Mouse (Mus musculus) right cerebral cortex, postnatal 25 days (tissue): ENCODE measurements around the gene Lrp4.
"Not testable (repeated sequence)": the region's sequence is repeated elsewhere in the genome, so short reads cannot be mapped to it uniquely, and the experiment has no call there.

Experiments
- DNase-seq: peaks from one replicate; pipeline ENCODE4 v3.0.0; 2022

Lrp4 gene

DNA sequence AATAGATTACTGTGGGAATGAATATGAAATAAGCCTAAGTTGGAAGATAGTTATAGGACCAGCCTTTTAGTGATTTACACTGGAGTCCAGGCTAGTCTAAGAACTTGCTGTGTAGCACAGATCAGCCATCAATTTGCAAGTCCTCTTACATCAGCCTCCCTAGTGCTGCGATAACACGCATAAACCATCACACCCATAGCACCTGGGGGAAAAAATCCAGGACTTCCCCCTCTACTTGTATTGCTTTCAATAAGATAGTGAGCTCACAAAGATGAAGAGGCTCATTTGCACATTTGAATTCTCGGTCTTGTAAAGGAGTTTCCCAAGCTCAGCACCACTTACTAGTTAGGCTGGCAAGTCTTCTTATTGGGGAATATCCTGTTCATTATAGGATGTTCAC lies 2.9 kb upstream of the Lrp4 start:
- no peak for DNase-seq

DNA sequence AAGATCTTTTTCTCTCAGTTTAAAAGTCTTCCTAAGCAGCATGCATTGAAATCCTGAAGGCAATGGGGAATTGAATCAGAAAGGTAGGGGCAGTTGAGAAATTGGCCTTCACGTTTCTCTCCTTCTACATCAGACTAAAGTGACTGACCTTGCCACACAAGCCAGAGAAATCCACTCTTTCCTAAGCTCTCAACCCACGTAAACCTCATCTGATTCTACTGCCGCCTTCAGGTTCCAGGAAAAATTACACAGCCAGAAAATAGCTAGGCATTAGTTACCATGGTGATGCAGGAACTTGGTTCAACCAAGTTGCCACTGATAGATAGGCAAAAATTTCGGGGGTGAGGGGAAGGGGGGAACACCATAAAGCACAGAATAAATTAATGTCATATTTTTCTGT lies 1.5 kb upstream of the Lrp4 start:
- DNase-seq, result peak; percentile 30

DNA sequence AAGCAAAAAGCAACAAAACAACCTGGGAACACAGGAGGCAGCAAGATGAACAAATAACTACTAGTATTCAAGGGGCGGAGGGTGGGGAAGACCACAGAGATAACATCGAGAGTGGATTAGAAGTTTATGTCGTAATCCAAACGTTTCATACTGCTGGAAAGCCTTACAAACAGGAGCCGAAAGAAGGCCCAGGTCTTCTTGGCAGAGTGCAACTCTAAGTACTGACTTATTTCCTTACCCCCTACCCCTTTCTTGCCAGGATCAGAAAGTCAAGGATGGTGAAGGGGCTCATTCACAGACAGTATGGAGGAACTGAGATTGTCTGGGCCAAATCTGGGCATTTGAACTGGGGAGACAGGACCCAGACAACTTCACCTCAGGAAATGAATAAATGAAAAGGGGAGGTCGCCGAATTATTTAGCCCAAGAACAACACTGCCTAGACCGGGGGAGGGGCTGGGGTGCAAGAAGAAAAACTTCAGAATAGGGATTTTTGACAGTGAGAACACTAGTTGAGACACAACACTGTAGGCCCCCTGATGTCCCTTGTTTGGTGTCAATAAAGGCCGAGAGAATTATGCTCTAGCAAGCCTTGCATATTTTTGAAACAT lies 715 bp upstream of the Lrp4 start:
- DNase-seq, result no peak

DNA sequence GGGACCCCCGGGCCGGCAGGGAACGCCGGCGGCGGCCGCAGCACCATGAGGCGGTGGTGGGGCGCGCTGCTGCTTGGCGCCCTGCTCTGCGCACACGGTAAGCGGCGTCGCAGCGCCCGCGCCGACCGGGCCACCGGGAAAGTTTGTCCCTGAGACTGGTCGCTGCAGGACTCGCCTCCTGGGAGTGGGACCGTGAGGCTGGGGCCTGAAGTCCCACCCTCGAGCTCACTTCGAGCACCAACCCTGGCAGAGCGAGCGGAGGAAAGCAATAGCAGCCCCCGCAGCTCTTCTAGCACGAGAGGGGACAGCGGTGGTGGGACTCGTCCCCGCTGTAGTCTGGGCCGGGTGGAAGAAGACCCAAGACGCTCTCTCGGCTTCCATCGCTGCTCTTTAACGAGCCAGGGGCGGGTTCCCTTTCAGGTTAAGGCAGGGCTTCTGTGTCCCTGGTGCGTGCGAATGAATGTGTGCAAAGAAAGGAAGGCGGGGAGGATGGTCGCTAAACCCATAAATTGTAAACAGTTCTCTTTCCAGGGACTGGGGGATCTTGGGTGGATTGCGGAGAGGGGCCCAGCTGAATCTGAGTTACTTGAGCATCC lies 443 bp downstream of the Lrp4 start:
- DNase-seq, result peak; percentile 39

DNA sequence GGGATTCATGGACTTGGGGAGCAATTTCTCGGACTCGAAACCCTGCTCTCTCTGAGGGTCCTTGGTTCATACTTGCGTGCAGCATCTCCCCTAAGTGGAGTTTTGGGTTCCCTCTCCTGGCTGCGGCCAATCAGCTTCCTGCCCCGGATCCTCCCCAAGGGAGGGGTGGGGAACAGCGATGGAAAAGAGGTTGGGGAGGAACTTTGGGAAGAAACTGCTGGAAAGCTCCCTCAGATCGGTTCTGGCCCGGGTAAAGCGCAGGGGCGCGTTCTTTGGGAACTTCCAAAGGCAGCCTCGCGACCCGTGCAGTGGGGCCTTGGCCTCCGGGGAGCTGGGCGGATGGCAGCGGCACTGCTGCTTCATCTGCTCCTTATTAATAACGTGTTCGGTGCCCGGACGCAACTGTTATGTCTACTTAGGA lies 951 bp downstream of the Lrp4 start:
- peak; percentile 37 for DNase-seq

DNA sequence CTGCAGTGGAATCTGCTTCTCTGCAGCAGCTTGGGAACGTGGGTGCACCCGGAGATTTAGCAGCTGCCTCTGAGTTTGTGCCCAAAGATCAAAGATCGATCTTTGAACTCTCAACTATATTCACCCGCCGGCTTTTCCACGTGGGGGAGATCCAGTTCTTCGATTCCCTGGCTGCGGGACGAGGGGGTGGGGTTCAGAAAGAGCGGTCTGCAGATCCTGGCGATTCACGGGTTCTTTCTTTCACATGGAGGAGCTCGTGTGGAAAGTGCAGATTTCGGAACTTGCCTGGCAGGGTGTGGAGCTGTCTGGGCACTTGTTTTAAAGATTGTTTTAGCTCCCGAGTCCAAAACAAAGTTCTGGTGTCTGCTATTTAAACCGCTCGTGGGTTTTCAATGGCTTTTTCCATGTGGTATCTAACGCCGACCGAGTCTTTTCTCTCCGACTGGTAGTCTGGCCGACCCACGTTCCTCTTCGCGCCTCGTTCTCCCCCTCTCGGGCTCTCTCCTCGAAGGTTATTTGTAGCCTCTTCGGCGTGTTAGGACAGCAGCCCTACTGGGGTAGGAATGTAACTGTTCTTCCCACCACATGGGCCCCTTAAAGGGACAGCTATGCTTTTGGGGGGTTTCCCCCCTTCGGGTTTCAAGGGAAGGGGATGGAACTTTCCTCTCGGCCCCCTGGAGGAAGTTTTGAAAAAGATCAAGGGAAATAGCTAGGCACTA lies 1.5 kb downstream of the Lrp4 start:
- peak; percentile 29 for DNase-seq

DNA sequence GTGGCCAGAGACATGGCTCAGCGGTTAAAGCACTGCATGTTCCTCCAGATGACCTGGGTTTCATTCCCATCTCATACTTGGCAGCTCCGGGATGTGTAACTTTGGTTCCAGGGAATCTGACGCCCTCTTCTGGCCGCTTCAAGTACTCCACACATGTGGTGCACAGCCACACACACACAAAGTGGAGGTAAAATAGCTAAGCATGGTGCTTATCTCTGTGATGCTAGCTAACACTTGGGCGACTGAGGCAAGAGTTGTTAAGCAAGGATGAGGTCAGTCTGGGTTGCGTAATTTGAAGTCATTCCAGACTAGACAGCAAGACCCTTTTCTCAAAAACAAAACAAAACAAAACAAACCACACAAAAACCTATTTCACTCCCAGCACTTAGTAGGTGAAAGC lies 2.8 kb downstream of the Lrp4 start:
- no peak for DNase-seq

DNA sequence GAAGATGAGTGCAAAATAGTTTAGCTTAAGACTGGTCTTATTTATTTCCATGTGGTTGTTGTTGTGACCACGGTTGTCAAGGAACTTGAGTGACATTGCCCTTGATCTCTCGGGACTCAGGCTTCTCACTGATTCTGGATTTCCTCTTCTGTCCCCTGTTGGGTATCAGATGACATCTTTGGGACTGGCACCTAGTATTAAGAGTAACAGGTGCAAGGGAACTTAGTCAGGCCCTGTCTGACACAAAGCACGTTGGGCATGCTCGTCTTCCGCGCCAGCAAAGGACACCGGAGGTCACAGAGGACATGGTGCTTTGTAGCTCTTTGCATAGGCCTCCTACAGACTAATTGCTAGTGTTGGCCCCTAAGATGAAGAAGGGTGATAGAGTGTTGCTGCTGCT lies 3.5 kb downstream of the Lrp4 start:
- no peak for DNase-seq

DNA sequence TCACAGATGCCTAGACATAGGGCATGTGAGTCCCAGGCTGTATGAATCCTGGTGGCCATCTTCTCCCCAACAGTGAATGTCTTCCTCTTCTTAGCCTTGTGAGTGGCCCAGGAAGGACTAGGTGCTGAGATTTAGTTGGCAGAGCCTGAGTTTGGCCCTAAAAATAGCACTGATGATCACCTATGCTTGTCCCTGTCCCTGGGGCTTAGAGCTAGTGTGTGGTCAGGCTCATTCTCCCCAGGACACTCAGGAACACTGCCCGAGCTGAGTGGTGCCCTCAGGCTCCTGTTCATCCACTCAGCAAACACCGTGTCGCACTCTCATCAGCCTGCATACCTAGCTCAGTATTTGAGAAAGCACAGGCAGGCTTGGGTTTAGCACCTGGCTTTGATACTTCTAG lies 4.0 kb downstream of the Lrp4 start:
- DNase-seq, result no peak

DNA sequence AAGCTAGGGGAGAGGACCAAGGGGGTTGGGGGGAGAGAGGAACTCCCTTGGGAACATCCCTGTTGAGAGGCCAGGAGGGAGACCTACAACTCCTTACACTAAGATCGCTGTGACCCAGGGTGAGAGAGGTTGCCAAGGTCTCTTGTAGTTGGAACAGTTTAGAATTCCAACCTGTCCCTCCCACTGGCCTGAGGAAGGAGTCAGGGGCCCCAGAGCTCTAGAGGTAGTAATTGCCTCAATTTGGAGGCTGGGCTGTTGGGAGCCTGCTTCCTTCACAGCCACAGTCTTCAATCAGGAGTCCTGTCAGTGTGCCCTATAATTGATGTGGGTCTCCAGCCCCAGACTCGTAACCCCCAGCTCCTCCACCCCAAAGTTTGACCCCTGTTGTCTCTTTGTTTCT lies 4.9 kb downstream of the Lrp4 start:
- DNase-seq, result no peak

DNA sequence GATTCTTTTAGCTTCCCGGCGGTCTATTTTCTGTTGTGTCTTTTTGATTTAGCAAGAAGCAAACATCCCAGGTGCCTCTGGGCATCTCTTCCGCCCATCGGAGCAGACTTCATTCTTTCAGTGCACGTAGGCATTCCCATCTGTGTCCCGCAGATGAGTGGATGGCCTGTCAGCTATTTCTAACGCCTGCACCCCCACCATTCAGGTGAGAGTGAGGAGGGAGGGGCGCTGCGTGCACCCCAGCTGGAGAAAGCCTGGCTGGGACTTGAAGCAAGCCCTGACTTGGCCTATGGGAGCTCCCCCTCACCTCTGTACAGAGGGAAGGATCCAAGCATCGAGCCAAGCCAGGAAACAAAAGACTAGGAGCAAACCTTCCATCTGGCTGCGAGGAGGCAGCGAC lies 5.4 kb downstream of the Lrp4 start:
- no peak for DNase-seq

DNA sequence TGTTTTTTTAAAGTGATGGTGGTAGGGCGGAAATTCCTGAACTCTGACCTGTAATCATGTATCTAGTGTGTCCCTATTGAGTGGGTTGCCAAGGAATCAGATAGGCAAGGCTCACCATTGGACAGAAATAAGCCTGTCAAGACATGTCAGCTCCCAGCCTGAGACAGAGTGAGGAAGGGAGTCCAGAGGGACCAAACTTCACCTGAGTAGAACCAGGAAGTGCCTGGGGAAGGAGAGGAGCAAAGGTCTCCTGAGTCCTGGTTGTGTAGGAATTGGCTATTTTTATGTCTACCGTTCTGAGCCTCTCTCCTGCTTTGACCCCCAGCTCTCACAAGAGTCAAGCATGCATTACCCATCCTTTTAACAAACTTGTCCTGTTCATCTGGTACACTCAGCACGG lies 8.6 kb downstream of the Lrp4 start:
- DNase-seq, result no peak

DNA sequence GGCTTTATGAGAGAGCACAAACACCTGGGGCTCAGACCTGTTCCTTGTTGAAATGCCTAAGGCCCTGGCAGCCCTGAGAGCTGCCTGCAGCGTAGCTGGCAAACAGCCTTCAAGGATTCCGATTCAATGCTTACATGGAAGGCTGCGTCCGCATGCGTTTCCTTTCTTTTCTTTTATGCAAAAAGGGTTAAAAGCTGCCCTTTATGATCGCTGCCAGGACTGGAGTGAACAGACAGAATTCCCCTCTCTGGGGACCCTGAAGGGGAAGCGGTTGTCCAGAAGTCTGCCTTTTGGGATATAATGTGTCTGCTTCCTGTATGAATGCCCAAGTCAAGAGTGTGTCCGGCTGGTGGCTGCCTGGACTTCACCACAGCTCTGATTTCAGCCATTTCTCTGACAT lies 10.3 kb downstream of the Lrp4 start:
- DNase-seq, result no peak

DNA sequence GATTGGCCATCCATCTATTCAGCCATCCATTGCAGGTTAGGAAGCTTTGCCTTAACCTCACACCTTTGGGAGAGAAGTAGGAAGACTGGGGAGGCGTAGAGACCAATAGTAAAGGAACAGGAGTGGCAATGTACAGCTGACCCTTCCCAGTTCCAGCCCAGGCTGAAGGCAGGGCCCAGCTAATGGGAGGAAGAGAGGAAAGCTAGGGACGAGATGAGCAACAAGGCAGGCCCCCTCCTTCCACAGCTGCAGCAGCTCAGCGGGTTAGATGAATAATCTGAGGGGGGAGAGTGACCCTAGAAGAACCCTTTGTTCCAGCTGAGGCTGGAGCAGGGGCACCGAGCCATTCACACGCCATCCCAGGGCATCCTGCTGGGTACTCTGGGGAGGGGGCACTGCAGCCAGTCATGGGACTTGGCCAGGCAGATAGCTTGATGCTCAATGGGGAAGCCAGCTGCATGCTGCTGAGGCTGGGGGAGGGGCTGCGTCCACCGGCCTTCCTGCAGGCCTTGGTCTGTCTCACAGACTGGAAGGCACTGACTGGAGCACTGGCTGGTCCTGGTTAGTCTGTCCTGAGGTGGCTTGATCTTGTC lies 12.8 kb downstream of the Lrp4 start:
- peak; percentile 46 for DNase-seq

DNA sequence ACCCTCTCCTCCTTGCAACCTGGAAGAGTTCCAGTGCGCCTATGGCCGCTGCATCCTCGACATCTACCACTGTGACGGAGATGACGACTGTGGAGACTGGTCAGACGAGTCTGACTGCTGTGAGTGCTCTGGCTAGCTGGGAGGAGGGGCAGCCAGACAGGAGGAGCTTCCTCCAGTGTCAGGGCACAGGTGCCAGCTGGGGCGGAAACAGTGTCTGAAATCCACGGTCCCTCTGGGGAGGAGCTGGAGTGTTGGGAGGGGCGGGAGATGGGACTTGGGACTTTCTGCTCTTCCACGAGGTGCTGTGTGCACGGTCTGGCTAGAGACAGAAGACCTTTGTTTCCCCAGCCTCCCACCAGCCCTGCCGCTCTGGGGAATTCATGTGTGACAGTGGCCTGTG lies 17.0 kb downstream of the Lrp4 start:
- DNase-seq, result no peak

DNA sequence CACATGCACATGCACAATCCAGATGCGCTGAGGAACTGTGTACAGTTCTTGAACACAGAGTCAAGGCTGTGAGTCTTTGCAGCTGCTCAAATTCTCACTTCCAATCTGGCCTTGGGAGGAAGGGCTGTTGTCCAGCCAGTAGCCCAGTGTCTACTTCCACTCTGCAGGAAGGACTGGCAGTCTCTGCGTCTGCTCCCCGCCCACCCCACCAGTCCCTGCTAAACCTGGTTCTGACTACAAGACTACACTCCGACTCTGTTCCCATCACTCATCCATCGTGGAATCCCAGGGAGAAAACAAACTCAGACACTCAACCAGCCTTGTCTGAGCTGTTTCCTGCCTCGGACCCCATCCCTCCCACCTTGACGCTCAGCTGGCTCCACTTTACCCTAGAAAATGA lies 18.5 kb downstream of the Lrp4 start:
- DNase-seq, result no peak

DNA sequence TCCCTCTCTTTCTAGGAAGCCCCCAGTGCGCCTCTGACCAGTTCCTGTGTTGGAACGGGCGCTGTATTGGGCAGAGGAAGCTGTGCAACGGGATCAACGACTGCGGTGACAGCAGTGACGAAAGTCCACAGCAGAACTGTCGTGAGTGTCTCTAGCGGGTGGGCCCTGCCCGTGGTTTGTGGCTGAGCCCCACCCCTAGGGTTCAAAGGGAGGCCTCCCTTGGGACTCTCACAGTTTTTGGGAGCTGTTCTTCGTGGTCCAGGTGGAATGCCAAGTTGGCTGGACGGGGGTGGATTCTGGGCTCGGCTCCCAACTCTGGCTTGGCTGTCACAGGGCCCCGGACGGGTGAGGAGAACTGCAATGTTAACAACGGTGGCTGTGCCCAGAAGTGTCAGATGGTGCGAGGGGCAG lies 18.9 kb downstream of the Lrp4 start:
- DNase-seq, result no peak

DNA sequence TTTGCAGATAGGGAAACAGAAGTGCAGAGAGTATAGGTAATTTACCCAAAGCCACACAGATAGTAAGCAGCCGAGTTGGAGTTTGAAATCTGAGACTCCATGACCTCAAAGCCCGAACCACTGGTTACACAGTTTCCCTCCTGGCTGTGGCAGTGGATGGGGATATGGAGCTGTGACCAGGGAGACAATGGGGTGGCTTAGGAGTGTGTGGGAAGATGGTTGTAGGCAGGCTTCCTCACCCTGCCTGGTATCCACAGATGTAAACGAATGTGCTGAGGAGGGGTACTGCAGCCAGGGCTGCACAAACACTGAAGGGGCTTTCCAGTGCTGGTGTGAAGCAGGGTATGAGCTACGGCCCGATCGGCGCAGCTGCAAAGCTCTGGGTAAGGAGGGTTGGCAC lies 19.5 kb downstream of the Lrp4 start:
- DNase-seq, result no peak

DNA sequence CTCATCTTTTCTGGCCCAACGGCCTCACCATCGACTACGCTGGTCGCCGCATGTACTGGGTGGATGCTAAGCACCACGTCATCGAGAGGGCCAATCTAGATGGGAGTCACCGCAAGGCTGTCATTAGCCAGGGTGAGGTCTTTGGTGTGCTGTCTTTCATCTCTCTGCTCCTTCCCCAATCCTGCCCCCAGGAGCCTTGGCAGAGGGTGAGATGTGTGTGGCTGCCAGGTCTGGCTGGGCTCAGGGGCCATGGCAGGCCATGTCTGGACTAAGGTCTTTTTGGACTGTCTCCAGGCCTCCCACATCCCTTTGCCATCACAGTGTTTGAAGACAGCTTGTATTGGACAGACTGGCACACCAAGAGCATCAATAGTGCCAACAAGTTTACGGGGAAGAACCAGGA lies 23.1 kb downstream of the Lrp4 start:
- no peak for DNase-seq

DNA sequence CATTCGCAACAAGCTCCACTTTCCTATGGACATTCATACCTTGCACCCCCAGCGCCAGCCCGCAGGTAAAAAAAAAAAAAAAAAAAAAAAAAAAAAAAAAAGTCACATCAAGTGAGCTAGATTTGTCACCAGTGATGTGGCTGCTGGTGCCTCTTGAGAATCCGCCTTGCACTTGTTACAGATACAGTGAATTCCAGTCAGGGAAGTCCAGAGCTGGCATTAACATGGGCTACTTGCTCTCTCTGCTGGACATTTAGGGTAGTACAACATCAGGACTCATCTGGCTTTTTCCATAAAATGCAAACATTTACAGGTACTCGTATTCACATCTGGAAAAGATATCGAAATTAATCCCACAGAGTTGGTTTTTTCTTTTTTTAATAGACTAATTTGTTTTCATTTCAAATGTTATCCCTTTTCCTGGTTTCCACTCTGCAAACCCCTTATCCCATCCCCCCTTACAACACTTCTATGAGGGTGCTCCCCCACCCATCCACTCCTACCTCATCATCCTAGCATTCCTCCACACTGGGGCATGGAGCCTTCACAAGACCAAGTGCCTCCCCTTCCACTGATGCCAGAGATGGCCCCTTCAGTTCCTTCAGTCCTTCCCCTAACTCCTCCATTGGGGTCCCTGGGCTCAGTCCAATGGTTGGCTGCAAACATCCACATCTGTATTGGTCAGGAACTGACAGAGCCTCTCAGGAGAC lies 23.6 kb downstream of the Lrp4 start:
- DNase-seq, result peak; percentile 37

DNA sequence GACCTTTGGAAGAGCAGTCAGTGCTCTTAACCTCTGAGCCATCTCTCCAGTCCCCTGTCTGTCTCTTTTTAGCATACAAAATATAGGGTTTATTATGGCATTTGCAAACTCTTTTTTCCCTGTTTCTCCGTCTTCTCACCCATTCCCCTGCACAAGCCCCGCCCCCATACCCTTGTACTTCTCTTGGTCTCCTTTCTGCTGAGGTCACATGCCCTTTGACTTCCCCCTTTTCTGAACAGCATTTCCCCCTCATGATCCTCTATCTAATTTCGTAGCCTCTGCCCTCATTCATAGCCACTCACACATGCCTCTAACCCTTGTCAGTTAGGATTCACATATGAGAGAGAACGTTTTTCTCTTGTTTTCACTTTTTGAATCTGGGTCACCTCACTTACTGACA lies 27.4 kb downstream of the Lrp4 start:
- DNase-seq, result no peak

DNA sequence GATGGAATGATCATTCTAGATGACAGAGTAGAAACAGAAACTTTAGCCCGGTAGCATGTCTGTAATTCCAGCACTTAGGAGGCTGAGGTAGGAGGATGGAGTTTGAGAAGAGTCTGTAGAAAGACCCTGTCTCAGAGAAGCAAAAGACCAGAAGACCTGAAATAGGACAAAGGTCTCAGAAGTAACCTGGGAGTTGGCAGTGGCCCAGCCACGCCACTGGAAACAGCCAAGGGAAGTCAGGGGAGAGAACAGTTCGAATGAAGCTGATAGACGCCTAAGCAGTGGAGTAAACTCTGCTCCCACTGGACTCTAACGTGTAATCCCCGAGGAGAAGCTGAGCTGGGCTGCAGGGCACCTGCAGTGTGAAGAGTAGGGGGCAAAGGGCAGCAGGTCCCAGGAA lies 27.9 kb downstream of the Lrp4 start:
- DNase-seq, result no peak

DNA sequence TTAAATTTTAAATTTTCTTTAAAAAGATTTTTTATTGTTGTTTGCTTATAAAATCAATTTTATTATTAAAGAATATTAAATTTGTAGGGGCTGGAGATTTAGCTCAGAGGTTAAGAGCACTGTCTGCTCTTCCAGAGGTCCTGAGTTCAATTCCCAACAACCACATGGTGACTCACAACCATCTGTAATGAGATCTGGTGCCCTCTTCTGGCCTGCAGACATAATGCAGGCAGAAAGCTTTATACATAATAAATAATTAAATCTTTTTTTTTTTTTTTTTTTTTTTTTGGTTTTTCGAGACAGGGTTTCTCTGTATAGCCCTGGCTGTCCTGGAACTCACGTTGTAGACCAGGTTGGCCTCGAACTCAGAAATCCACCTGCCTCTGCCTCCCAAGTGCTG lies 30.0 kb downstream of the Lrp4 start:
- DNase-seq, result not testable (repeated sequence)
